In genomic region chr6:17637205-17638203, GRCm38 (mm10) we compare ENCODE assay signal across 8 mouse cellular contexts. TPM values are rescaled to one million over a fixed set of nuclear protein-coding genes. Genes with fewer than 3 reads are reported as not detected.
DNase-seq lines count a peak whose midpoint lies in the region; ATAC-seq and TF ChIP-seq lines count a peak whose summit lies in the region.

No protein-coding gene starts in this region.

- peaks cover 19% of the 10 kb centered on the region for H3K4me1 ChIP-seq in embryonic facial prominence, embryonic 10.5 days
- H3K4me1 ChIP-seq in heart, adult 2 months (ENCODE audit: control insufficient read depth, insufficient read depth, low read length), result peaks cover 10% of the 10 kb centered on the region
- H3K4me1 ChIP-seq in liver, embryonic 14.5 days (replicated peaks; ENCODE audit: control insufficient read depth in 2 of 2, insufficient read depth in 2 of 2, low read length in 1 of 2), result peaks cover 8 to 22% of the 10 kb centered on the region in 2 experiments
- peaks cover 19% of the 10 kb centered on the region for H3K4me1 ChIP-seq in neural tube, embryonic 13.5 days (replicated peaks)

- peaks cover 5% of the 10 kb centered on the region for H3K36me3 ChIP-seq in embryonic facial prominence, embryonic 10.5 days (replicated peaks)
- peaks cover 12% of the 10 kb centered on the region for H3K36me3 ChIP-seq in heart, adult 2 months (ENCODE audit: control insufficient read depth, insufficient read depth, low read length)
- no peaks in the 10 kb centered on the region for H3K36me3 ChIP-seq in liver, embryonic 14.5 days (replicated peaks; ENCODE audit: control insufficient read depth, insufficient read depth, low read depth)
- no peaks in the 10 kb centered on the region for H3K36me3 ChIP-seq in neural tube, embryonic 13.5 days

- peak overlapping the region; percentile 92 for H3K9ac ChIP-seq in heart, adult 2 months (ENCODE audit: low read depth, low read length)
- peak overlapping the region; percentile 95 for H3K9ac ChIP-seq in liver, embryonic 14.5 days (replicated peaks)
- peak overlapping the region; percentile 99 for H3K9ac ChIP-seq in neural tube, embryonic 13.5 days

- no peak for TF ChIP-seq EP300 in heart, adult 2 months (IDR thresholded peaks at IDR 0.05; ENCODE audit: insufficient read depth, low read depth, low read length)
- TF ChIP-seq EP300 in liver, embryonic 14.5 days (IDR thresholded peaks at IDR 0.05; ENCODE audit: low read depth), result no peak

- 0 out of 2 replicates have a peak, but pooled peaks cover 3% of the 10 kb centered on the region for H3K9me3 ChIP-seq in embryonic facial prominence, embryonic 10.5 days
- H3K9me3 ChIP-seq in liver, embryonic 14.5 days (ENCODE audit: control insufficient read depth, low read length), result no peaks in the 10 kb centered on the region
- H3K9me3 ChIP-seq in neural tube, embryonic 13.5 days, result no peaks in the 10 kb centered on the region

- TF ChIP-seq CTCF in heart, adult 2 months (IDR thresholded peaks at IDR 0.05), result no peak
- TF ChIP-seq CTCF in liver, embryonic 14.5 days (IDR thresholded peaks at IDR 0.05; ENCODE audit: low read depth), result no peak

- H3K4me3 ChIP-seq in embryonic facial prominence, embryonic 10.5 days, result peak overlapping the region; percentile 90
- peak overlapping the region; percentile 81 for H3K4me3 ChIP-seq in heart, adult 2 months
- peak overlapping the region; percentile 91 to 97 for H3K4me3 ChIP-seq in liver, embryonic 14.5 days (ENCODE audit: insufficient read depth in 1 of 2, low read depth in 2 of 2, low read length in 2 of 2)
- peak overlapping the region; percentile 82 for H3K4me3 ChIP-seq in neural tube, embryonic 13.5 days

- WGBS in embryonic facial prominence, embryonic 10.5 days, result under 1% methylated on average over 60 of the region's 62 CpGs
- WGBS in heart, adult 2 months, result under 1% methylated on average over 46 of the region's 62 CpGs
- under 1% methylated on average over 52 of the region's 62 CpGs for WGBS in liver, embryonic 14.5 days (ENCODE audit: insufficient replicate concordance)
- WGBS in neural tube, embryonic 13.5 days, result under 1% methylated on average over 59 of the region's 62 CpGs

- H3K4me2 ChIP-seq in liver, embryonic 14.5 days (ENCODE audit: low read depth), result peak overlapping the region; percentile 87
- peak overlapping the region; percentile 78 for H3K4me2 ChIP-seq in neural tube, embryonic 13.5 days

- DNase-seq in adrenal gland, adult 2 months, result peak; percentile 50
- peak; percentile 46 for DNase-seq in embryonic facial prominence, embryonic 10.5 days (ENCODE audit: low spot score)
- peak in 1 of 2 experiments; percentile 43 for DNase-seq in heart, adult 2 months
- DNase-seq in kidney, adult 8-10 months, result peak; percentile 9 to 28
- DNase-seq in liver, embryonic 14.5 days (ENCODE audit: low read depth in 3 of 3, low spot score in 3 of 3), result peak in 2 of 3 experiments; percentile 30 to 49
- DNase-seq in thymus, postnatal 14 days, result peak; percentile 48

- no peaks in the 10 kb centered on the region; the same call in 1 of the 2 replicates for H3K27me3 ChIP-seq in embryonic facial prominence, embryonic 10.5 days (replicated peaks; ENCODE audit: low read depth, poor library complexity, severe bottlenecking)
- H3K27me3 ChIP-seq in heart, adult 2 months (ENCODE audit: control insufficient read depth, insufficient read depth, low read length), result no peaks in the 10 kb centered on the region
- no peaks in the 10 kb centered on the region for H3K27me3 ChIP-seq in liver, embryonic 14.5 days (ENCODE audit: control insufficient read depth, insufficient read depth, low read length)
- H3K27me3 ChIP-seq in neural tube, embryonic 13.5 days, result no peaks in the 10 kb centered on the region

- ATAC-seq in CD4-positive, CD25-positive, alpha-beta regulatory T cell, adult 4 months, result peak; percentile 11
- peak; percentile 80 for ATAC-seq in liver, embryonic 14.5 days (ENCODE audit: insufficient read depth)
- ATAC-seq in neural tube, embryonic 13.5 days (ENCODE audit: low read depth), result peak; percentile 92

- intact Hi-C loops in heart, adult 2 months (cut with DNase I), result loop anchor here (5.0 kb wide), 1 partner anchor 55 kb away; the partner anchor contains the start of gene St7

- H3K27ac ChIP-seq in embryonic facial prominence, embryonic 10.5 days (replicated peaks), result peak overlapping the region; percentile 98
- peak overlapping the region; percentile 96 for H3K27ac ChIP-seq in heart, adult 2 months
- H3K27ac ChIP-seq in liver, embryonic 14.5 days, result peak overlapping the region; percentile 72
- H3K27ac ChIP-seq in neural tube, embryonic 13.5 days (replicated peaks), result peak overlapping the region; percentile 96

- no peak; the same call in 1 of the 2 replicates for TF ChIP-seq POLR2A in heart, adult 2 months (IDR thresholded peaks at IDR 0.05; ENCODE audit: insufficient read depth, low read depth, low read length)

- H3K79me2 ChIP-seq in heart, adult 2 months (replicated peaks; ENCODE audit: control insufficient read depth, insufficient read depth, low read length), result peaks cover 5% of the 10 kb centered on the region; the same call in 1 of the 2 replicates

RNA-seq across cellular contexts. Expression of gene Capza2, which starts 1.5 kb away (rescaled TPM):
- polyA plus RNA-seq in CD4-positive, CD25-positive, alpha-beta regulatory T cell, adult 4 months (2017; shearing (Covaris generic)), result 100 to 1,000 TPM; 291 to 322 TPM
- total RNA-seq in adrenal gland, adult 2 months (2021), result 100 to 1,000 TPM; 144 to 170 TPM
- 2.1 and 2.2 TPM in 2 replicates for polyA plus RNA-seq in adrenal gland, adult 2 months (2012; rRNA removed)
- 192 and 199 TPM in 2 replicates for polyA plus RNA-seq in embryonic facial prominence, embryonic 10.5 days (2016; fragmentation: Nextera tagmentation; extraction: Ambion mirVana)
- 100 to 1,000 TPM; 130 to 147 TPM for total RNA-seq in heart, adult 2 months (2021)
- polyA plus RNA-seq in heart, adult 2 months (2012; rRNA removed), result 26.9 and 64.1 TPM in 2 replicates
- polyA plus RNA-seq in liver, embryonic 14.5 days (2012; rRNA removed), result 20.1 and 32.1 TPM in 2 replicates
- polyA plus RNA-seq in liver, embryonic 14.5 days (2014; fragmentation: Nextera tagmentation; extraction: Ambion mirVana), result 90.8 and 91.6 TPM in 2 replicates
- polyA plus RNA-seq in neural tube, embryonic 13.5 days (2015; fragmentation: Nextera tagmentation; extraction: Ambion mirVana), result 262 and 298 TPM in 2 replicates

RNA-seq across cellular contexts. Expression of gene St7, which starts 55.2 kb away (rescaled TPM):
- 1 to 10 TPM; 1.5 to 2.6 TPM for polyA plus RNA-seq in CD4-positive, CD25-positive, alpha-beta regulatory T cell, adult 4 months (2017; shearing (Covaris generic))
- total RNA-seq in adrenal gland, adult 2 months (2021), result 10 to 100 TPM; 26.4 to 28.2 TPM
- 8.1 and 8.5 TPM in 2 replicates for polyA plus RNA-seq in adrenal gland, adult 2 months (2012; rRNA removed)
- 19.0 and 21.7 TPM in 2 replicates for polyA plus RNA-seq in embryonic facial prominence, embryonic 10.5 days (2016; fragmentation: Nextera tagmentation; extraction: Ambion mirVana)
- 10 to 100 TPM; 16.9 to 19.5 TPM for total RNA-seq in heart, adult 2 months (2021)
- polyA plus RNA-seq in heart, adult 2 months (2012; rRNA removed), result 12.0 and 18.3 TPM in 2 replicates
- 6.7 and 7.9 TPM in 2 replicates for polyA plus RNA-seq in liver, embryonic 14.5 days (2012; rRNA removed)
- polyA plus RNA-seq in liver, embryonic 14.5 days (2014; fragmentation: Nextera tagmentation; extraction: Ambion mirVana), result 8.9 and 9.4 TPM in 2 replicates
- 56.9 and 60.6 TPM in 2 replicates for polyA plus RNA-seq in neural tube, embryonic 13.5 days (2015; fragmentation: Nextera tagmentation; extraction: Ambion mirVana)

Comparison
In these comparisons a context has a peak if more than half of its experiments do, and no peak if none do; other contexts are left out.
1. ATAC-seq: peak in every context shown above with its lines; median percentile 92 in neural tube, embryonic 13.5 days; 80 in liver, embryonic 14.5 days; 11 in CD4-positive, CD25-positive, alpha-beta regulatory T cell, adult 4 months.